Mouse (Mus musculus) cerebellum, adult 9-10 months (tissue): ENCODE data around the gene Cuedc2.
A peak's percentile ranks its signal among the peaks of the same experiment; 100 is the strongest.

Experiments used
- DNase-seq: peaks from one replicate; pipeline ENCODE4 v3.0.0; 2022

The Cuedc2 gene

GRCm38 (mm10) chr19:46338331-46338936 is at the start of gene Cuedc2:
Gene Cuedc2, minus strand, starts transcription at chr19:46338702.
- peak; percentile 99 for DNase-seq

GRCm38 (mm10) chr19:46382275-46382674 is 43.8 kb upstream of the Cuedc2 start:
- no peak for DNase-seq

GRCm38 (mm10) chr19:46375891-46376290 is 37.4 kb upstream of the Cuedc2 start:
- no peak for DNase-seq

GRCm38 (mm10) chr19:46375489-46375888 is 37.0 kb upstream of the Cuedc2 start:
- DNase-seq = peak; percentile 49

GRCm38 (mm10) chr19:46374477-46375088 is 36.1 kb upstream of the Cuedc2 start:
- peak; percentile 46 for DNase-seq

- DNase-seq = peak; percentile 78
These were observed 30.7 kb upstream of the Cuedc2 start for GRCm38 (mm10) chr19:46369204-46369603.

- DNase-seq = peak; percentile 21
These were observed 29.5 kb upstream of the Cuedc2 start for GRCm38 (mm10) chr19:46367798-46368590.

- DNase-seq = peak; percentile 10
These were observed 24.9 kb upstream of the Cuedc2 start for GRCm38 (mm10) chr19:46363294-46364009.

- no peak for DNase-seq
These were observed 23.6 kb upstream of the Cuedc2 start for GRCm38 (mm10) chr19:46362104-46362503.

- no peak for DNase-seq
These were observed 19.9 kb upstream of the Cuedc2 start for GRCm38 (mm10) chr19:46358381-46358780.

- no peak for DNase-seq
These were observed 19.1 kb upstream of the Cuedc2 start for GRCm38 (mm10) chr19:46357344-46358280.

GRCm38 (mm10) chr19:46356701-46357138 is 18.2 kb upstream of the Cuedc2 start:
- peak; percentile 95 for DNase-seq

- peak; percentile 68 for DNase-seq
These were observed 11.8 kb upstream of the Cuedc2 start, which contains the start of gene 2310034G01Rik for GRCm38 (mm10) chr19:46350168-46350932. Gene 2310034G01Rik, minus strand, starts transcription at chr19:46350302.

- peak; percentile 63 for DNase-seq
These were observed 11.0 kb upstream of the Cuedc2 start for GRCm38 (mm10) chr19:46349550-46349949.

GRCm38 (mm10) chr19:46348761-46349458 is 10.4 kb upstream of the Cuedc2 start:
- peak; percentile 88 for DNase-seq

GRCm38 (mm10) chr19:46347936-46348668 is 9.6 kb upstream of the Cuedc2 start:
- peak; percentile 71 for DNase-seq

- DNase-seq = no peak
These were observed 8.6 kb upstream of the Cuedc2 start for GRCm38 (mm10) chr19:46347146-46347545.

- DNase-seq = no peak
These were observed 6.4 kb upstream of the Cuedc2 start for GRCm38 (mm10) chr19:46344710-46345419.
